Mouse (Mus musculus) adipose tissue, adult 10 weeks (tissue): ENCODE data around the gene Slc18b1. TPM values are rescaled to one million over a fixed set of nuclear protein-coding genes. Genes with fewer than 3 reads are reported as not detected.

Experiments used
- polyA plus RNA-seq: library from polyadenylated mRNA; stranded (reverse); fragments of 350-450 nt; fragmentation: Illumina TruSeq; extraction: RNeasy Lipid Tissue Mini Kit (QIAGEN cat#74804); gene quantifications from one replicate; pipeline ENCODE4 v1.2.3, GENCODE M21; 2014; ENCODE audit warnings: low read depth, low replicate concordance

Gene Slc18b1
- 25.1 TPM for polyA plus RNA-seq

DNA sequence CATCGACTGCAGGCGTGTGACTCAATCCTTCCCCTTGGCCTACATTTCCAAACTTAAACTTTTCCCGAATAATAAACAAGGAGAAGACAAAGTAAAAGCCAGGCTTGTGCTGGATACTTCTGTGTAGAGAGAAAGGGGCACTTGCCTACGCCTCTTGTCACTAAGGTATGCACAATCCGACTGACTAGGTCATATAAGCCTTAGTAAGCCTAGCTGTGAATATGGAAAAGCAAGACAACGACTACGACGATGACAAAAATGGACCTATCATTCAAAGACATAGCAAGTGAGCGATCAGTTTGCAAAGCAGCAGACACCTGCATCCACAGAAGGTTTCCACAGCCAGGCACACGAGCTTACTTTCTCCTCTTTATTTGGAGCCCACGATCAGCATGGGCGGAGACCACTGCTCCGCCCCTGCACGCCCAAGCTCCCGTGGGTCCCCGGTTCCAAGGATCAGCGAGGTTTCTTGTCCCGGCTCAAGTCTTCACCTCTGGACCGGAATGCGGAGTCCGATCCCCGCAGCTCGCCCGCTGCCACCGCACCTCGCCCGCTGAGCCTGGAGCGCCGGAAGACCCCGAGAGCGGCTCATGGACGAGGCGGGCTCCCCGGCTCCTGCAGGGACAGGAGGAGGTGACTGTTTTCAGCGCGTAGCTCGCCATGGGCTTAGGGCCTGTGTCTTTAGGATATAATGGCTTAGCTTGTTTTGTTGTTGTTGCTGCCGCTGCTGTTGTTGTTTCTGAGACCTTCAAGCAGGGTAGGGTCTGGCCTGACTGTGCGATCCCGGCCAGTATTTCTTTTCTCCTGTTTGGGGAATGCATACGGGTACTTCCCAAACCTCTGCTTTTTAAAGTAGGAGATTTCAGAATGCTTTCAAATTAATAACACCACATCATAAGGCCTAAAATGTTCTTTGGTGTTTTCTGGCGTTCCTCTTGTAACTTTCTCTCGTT, at the start of gene Slc18b1:
TSS of gene Slc18b1 (plus strand) at position 436 of the 953 bp plus-strand sequence.

GRCm38 (mm10) chr10:23787062-23787821, 9.5 kb upstream of the Slc18b1 start, which contains the start of gene Rps12:
TSS of gene Rps12 (minus strand) at chr10:23787275.

GRCm38 (mm10) chr10:23851228-23851912, 54.6 kb downstream of the Slc18b1 start, which contains the start of gene Vnn3:
TSS of gene Vnn3 (plus strand) at chr10:23851462.

Other genes with a start within 250 kb of the Slc18b1 start
- 1,727 TPM for gene Rps12, start 9.7 kb upstream of the Slc18b1 start, polyA plus RNA-seq
- 15.5 TPM for gene Vnn3, start 54.5 kb downstream of the Slc18b1 start, polyA plus RNA-seq
- 5.6 TPM for gene Vnn1, start 97.7 kb downstream of the Slc18b1 start, polyA plus RNA-seq
- gene Taar1, start 123.4 kb downstream of the Slc18b1 start, polyA plus RNA-seq = not detected
- not detected for gene Taar2, start 141.6 kb downstream of the Slc18b1 start, polyA plus RNA-seq
- not detected for gene Taar3, start 152.6 kb downstream of the Slc18b1 start, polyA plus RNA-seq
- gene Taar4, start 163.5 kb downstream of the Slc18b1 start, polyA plus RNA-seq = not detected
- not detected for gene Taar5, start 173.7 kb downstream of the Slc18b1 start, polyA plus RNA-seq
- not detected for gene Taar6, start 188.7 kb downstream of the Slc18b1 start, polyA plus RNA-seq
- gene Taar7a, start 196.5 kb downstream of the Slc18b1 start, polyA plus RNA-seq = not detected
- gene Taar7b, start 203.0 kb downstream of the Slc18b1 start, polyA plus RNA-seq = not detected
- not detected for gene Taar7d, start 230.2 kb downstream of the Slc18b1 start, polyA plus RNA-seq
- not detected for gene Taar7e, start 240.6 kb downstream of the Slc18b1 start, polyA plus RNA-seq